Mouse (Mus musculus): ENCODE measurements around the gene Gpn2. TPM values are rescaled to one million over a fixed set of nuclear protein-coding genes. Genes with fewer than 3 reads are reported as not detected.

Gpn2 gene
- total RNA-seq (2021), result 1 to 10 TPM; 7.0 TPM

DNA sequence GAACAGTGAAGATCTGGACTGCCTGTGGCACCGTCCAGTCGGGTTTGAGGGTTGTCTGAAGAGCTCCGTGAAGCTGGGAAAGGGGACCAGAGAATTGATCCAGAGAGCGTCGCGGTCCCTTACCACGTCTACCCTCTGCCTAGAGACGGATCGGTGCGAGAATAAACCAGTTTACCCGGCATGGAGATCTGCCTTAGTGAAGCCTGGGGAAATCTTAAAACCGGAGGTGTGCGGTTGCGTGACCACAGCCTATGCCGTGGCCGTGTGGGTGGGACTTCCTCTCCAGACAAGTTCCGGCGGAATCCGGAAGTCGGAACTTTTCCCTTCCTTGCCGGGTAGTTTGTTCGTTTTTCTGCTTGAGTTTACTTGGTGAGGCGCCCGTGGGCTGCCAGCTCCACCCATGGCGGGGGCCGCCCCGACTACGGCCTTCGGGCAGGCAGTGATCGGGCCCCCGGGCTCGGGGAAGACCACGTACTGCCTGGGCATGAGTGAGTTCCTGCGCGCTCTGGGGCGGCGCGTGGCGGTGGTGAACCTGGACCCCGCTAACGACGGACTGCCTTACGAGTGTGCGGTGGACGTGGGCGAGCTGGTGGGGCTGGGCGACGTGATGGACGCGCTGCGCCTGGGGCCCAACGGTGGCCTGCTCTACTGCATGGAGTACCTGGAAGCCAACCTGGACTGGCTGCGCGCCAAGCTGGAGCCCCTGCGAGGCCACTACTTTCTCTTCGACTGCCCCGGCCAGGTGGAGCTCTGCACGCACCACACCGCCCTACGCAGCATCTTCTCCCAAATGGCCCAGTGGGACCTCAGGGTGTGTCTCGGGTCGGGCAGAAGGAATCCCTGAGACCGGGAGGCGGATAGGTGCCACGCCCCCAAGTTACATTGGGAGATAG is at the start of gene Gpn2:
Gene Gpn2, plus strand, starts transcription at position 304 of the 893 bp plus-strand sequence.
- intact Hi-C loops (cut with DNase I), result no loop called here
- peak; percentile 81 to 84 for DNase-seq

GRCm38 (mm10) chr4:133536081-133536480 is 48.1 kb upstream of the Gpn2 start:
- DNase-seq, result no peak
- intact Hi-C loops (cut with DNase I), result no loop called here

DNA sequence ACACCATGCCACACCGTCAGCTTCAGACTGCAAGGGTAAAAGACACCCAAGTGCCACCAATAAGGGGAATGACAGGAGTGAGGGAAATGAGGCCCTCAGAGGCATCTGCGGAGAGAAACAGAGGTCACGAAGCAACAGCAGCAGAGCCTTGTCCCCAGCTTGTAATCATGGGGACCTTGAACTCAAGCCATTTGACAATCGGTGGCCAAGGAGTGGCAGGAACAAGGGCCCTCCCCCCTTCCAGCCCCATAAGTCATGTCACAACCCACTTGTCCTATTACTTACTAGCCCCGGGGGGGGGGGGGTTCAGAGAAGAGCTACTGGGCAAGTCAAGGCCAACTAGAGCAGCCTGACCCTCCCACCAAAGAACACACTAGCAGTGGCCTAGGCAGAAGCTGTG is 47.5 kb upstream of the Gpn2 start:
- no peak for DNase-seq
- intact Hi-C loops (cut with DNase I), result no loop called here

DNA sequence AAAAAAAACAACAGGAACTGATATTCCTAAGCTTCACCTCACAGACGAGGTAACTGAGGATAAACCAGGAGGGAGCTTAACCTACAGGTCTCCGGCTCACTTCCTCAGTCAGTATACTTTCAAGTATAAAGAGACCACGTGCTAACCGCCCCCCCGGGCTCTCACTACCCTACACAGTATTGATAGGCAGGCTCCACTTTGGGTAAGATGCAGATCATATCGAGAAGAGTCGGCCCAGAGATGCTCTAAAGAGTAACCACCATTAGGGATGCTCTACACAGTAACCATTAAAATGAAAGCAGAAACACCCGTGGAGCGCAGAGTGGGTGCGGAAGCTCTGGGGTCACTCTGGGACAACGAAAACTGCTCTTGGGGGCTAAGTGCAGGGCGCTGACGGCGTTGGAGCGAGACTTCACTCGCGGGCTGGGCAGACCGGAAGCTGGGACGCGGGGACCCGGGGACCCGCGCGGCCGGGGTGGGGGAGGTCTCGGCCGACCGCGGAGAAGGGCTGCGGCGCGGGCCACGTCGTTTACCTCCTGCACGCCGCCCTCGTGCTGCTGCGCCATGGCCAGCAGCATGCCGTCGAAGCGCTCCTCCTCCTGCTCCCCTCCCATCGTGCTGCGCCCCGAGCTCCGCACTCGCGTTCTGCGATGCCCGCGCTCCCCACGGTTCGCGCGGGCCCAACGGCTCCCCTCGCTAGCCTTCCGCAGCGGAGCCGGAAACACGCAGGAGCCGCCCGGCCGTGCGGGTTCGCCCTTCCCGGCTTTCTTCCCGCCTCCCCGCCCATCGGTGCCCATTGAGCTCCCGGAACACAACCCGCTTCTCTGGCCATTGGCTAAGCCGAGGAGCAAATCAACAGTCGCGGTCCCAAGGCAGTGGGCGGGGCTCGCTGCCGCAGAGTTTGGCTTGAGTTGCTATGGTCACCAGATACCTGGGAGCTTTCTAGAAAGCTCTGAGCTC is 38.6 kb upstream of the Gpn2 start, which contains the start of gene Nudc:
Gene Nudc, minus strand, starts transcription at position 725 of the 960 bp plus-strand sequence.
- DNase-seq, result peak; percentile 94
- intact Hi-C loops (cut with DNase I), result no loop called here

DNA sequence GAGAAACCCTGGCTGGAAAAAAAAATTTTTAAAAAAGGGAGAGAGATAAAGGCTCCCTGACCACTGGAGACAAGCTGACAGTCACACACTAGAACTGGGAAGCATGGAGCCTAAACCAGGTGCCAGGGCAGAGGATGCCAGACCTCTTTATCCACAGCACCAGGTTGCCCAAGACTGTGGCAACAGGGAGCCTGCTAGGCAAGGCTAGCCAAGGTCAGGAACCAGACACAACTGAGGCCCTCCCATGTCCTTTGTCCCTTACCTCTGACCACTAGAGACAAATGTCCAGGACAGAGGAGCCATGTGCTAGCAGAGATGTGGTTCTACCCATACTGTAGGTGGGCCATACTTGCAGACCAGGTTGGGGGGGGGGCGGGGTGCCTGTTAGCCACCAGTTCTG is 32.1 kb upstream of the Gpn2 start:
- intact Hi-C loops (cut with DNase I), result no loop called here
- DNase-seq, result no peak

DNA sequence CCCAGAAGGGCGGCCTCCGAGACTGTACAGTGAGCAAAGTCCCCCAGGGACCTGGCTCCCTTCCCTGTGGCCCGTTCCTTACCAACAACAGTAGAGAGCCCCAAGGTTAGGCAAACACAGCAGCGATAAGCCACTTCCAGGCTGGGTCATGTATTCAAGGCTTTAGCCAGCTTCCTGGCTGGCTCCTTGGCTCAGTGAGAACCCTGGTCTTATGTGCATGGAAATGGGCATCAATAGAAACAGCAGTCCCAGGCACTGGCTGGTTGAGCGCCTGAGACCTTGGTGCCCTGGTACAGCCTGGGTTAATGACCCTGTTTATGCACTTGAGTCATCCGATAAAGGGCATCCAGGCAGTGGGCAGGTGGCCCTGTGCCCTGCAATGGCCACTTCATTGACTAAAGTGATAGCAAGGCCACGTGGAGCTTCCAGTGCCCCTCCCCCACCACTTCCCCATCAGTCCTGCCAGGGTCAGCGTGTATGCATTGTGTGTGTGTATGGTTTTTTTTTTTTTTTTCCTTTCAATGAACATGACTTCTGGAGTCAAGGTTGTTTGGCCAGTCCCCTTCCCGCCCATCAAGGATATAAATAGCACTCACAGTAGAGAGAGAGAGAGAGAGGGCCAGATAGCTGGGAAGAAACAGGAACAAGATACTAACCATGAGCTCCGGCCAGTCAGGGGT is 31.3 kb upstream of the Gpn2 start, which contains the start of gene Nr0b2:
Gene Nr0b2, plus strand, starts transcription at position 609 of the 680 bp plus-strand sequence.
- intact Hi-C loops (cut with DNase I), result no loop called here
- DNase-seq, result peak; percentile 32 to 35

DNA sequence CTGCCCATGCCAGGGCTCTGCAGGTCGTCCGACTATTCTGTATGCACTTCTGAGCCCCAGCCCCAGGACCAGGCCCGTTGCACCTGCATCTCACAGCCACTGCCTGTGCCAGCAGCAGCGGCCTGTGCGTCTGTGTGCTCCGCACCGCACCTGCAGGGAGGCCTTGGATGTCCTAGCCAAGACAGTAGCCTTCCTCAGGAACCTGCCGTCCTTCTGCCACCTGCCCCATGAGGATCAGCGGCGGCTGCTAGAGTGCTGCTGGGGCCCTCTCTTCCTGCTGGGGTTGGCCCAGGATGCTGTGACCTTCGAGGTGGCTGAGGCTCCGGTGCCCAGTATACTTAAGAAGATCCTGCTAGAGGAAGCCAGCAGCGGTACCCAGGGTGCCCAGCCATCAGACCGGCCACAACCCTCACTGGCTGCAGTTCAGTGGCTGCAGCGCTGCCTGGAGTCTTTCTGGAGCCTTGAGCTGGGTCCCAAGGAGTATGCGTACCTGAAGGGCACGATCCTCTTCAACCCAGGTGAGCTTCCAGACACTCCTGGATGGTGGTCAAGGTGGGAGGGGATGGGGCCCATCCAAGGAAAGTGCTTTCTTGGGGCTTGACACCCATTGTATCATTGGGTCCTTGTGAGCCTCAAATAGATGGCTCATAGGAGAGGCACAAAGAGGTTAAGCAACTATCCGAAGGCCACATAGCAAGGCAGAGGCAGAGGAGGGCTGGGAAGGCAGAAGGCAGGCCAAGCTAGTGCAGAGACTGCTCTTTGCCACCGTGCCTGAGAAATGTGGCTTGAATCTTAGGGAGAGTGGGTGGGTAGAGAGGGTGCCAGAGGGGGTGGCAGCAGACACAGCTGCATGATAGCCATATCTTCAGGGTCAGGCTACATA is 30.5 kb upstream of the Gpn2 start:
- peak in 1 of 2 experiments; percentile 34 for DNase-seq
- intact Hi-C loops (cut with DNase I), result no loop called here

- no peak for DNase-seq
- intact Hi-C loops (cut with DNase I), result no loop called here
These were observed 27.0 kb upstream of the Gpn2 start for GRCm38 (mm10) chr4:133557041-133557717.

DNA sequence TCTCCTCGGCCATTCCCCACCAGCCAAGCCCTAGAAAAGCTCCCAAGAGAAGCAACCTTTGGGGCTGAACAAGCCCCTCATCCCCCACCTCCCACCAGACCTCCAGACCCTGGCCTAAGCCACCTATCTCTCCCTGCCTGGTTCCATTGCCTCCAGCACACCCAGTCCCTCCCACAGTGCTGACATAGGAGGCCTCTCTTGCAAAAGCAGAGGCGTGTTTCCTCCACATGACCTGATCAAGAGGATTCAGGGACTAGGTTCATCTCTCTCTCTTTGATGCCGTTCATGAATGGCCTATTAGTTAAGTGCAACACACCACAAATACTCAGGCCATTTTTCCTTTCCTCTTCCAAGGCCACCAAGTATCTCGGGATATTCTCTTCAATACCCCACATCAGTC is 24.3 kb upstream of the Gpn2 start:
- intact Hi-C loops (cut with DNase I), result no loop called here
- no peak for DNase-seq

- no peak for DNase-seq
- intact Hi-C loops (cut with DNase I), result no loop called here
These were observed 22.5 kb upstream of the Gpn2 start for GRCm38 (mm10) chr4:133561622-133562021.

- intact Hi-C loops (cut with DNase I), result no loop called here
- peak; percentile 66 to 75 for DNase-seq
These were observed 21.0 kb upstream of the Gpn2 start for GRCm38 (mm10) chr4:133563123-133563571.

DNA sequence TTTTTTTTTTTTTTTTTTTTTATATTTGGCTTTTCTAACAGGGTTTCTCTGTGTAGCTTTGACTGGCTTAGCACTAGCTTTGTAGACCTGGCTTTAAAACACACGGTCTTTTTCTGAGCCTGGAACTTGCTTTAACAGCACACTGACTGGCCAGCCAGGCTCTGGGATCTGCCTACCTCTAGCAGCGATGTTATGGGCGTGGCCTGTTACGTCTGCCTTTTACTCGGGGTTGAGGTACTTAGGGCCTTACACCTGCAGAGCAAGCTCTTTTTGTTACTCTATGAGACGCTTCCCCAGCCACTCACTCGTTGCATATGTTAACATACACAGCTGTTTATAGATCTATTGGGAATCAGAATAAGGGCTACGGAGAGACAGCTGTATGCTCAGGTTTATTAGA is 16.9 kb upstream of the Gpn2 start:
- no peak for DNase-seq
- intact Hi-C loops (cut with DNase I), result no loop called here

DNA sequence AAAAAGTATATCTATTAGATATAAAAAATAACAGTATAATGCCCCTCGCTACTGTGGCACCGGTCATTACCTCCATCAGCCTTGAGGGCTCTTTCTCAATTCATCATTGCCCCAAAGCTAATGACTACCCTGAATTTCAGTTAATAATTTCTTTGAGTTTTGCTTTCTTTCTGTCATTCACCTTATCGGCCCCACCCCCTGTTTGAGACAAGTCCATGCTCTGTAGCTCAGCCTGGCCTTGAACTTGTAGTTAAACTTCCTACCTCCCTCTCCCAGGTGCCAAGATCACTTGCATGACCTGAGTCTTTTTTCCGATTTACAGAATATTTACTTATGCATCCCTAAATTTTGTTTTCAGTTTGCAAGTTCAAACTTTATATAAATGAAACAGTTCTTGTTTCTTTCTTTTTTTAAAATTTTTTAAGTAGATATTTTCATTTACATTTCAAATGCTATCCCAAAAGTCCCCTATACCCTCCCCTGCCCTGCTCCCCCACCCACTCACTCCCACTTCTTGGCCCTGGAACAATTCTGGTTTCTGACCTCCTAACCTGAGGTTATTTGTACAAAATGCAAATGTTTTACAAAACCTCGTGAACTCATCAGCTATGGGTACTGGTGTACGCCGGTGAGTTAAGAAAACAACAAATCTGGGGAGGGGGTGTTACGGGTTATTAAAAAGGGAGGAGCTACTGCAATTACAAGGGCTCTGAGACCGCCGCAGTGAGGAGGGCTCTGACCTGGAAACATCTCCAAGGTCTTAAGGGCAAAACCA is 14.7 kb upstream of the Gpn2 start:
- DNase-seq, result no peak
- intact Hi-C loops (cut with DNase I), result no loop called here

DNA sequence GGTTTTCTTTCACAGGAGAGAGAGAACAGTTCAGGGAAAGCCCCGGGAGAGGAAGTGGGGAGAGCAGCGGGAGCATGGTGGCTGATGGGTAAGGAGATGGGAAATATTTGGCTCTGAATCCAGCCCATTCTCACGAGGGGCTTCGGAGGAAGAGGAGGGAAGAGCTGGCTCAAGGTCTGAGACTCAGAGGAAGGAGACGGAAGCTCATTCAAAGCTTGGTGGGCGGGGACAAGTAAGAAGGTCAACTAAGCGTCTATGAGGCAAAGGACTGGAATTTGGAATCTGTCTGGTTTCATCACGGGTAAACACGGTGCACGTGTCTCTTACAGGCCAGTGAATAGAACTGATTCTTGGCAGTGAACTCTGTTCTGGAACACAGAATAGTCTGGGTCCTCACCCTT is 14.1 kb upstream of the Gpn2 start:
- intact Hi-C loops (cut with DNase I), result no loop called here
- DNase-seq, result no peak

DNA sequence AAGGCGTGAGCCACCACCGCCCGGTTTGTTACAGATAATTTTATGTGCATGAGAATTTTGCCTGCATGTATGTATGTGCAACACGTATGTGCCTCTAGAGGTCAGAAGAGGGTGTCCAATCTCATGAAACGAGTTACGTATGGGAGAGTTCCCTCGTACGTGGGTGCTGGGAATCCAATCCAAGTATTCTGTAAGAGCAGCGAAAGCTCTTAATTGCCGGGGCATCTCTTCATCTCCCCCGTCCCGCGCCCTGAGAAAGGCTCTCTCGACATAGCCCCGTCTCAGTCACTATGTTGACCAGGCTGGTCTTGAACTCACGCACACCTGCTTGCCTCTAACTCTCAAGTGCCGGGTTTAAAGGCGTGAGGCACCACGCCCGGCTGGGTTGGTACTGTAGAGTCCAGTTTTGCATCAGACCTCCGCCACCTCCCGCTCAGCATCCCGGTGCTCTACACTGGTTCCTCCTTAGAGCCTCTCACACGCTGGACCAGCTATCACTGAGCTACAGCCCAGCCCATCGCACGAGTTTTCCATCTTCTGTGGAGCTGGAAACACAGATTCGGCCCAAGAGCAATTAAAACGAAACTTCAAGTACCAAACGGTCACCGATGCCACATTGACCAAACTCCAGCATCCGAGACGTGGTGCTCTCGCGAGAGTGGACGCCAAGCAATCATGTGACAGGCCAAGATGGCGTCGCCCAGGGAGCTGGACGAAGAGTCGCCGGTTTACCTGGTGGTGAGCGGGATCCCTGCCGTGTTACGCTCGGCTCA is 9.9 kb upstream of the Gpn2 start, which contains the start of gene Gpatch3:
Gene Gpatch3, plus strand, starts transcription at position 676 of the 773 bp plus-strand sequence.
- intact Hi-C loops (cut with DNase I), result no loop called here

DNA sequence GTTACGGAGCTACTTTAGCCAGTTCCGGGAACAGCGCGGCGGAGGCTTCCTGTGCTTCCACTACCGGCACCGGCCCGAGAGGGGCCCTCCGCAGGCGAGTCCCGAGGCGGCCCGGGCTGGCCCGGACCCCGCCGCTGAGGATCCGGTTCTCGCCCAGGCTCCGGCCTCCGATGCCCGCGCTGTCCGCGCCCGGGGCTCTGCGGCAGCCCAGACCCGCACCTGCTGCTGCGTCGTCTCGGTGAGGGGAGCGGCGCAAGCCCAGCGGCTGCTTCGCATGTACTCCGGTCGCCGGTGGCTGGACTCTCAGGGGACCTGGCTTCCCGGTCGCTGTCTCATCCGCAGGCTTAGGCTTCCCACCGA is 9.3 kb upstream of the Gpn2 start:
- DNase-seq, result no peak
- intact Hi-C loops (cut with DNase I), result no loop called here

More for the DNA sequence above, 9.9 kb upstream of the Gpn2 start, which contains the start of gene Gpatch3:
- peak; percentile 91 to 92 for DNase-seq

DNA sequence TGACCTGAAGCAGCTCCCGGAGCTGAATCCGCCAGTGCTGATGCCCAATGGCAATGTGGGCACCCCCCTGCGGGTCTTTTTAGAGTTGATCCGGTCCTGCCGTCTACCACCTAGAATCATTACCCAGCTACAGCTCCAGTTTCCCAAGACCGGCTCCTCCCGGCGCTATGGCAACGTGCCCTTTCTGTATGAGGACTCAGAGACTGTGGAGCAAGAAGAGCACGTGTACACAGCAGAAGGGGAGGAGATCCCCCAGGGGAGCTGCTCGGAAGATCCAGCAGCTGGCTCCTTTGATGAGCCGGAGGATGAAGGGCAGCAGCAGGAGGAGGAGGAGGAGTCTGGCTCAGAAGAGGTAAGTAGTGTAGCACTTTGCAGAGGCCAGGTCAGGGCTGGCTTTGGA is 6.2 kb upstream of the Gpn2 start:
- intact Hi-C loops (cut with DNase I), result no loop called here
- DNase-seq, result no peak
